Mouse (Mus musculus) ES-E14 (cell line): ENCODE data around the gene Tbc1d2. TPM values are rescaled to one million over a fixed set of nuclear protein-coding genes. Genes with fewer than 3 reads are reported as not detected.

Experiments
- DNase-seq: peaks from one replicate; pipeline ENCODE4 v3.0.0-alpha.2; 2013; ENCODE audit warnings: low read depth, low spot score
- H3K27ac ChIP-seq: 2 replicates; pipeline ENCODE4 v1.5.1; 2012; ENCODE audit warnings: low read depth, mild to moderate bottlenecking, low read length, moderate library complexity, mixed read lengths; ENCODE audit not compliant: poor library complexity, insufficient read depth, severe bottlenecking
- H3K36me3 ChIP-seq: 2 replicates; pipeline ENCODE4 v1.6.1; 2012; ENCODE audit warnings: mild to moderate bottlenecking, low read length, moderate library complexity, mixed read lengths; ENCODE audit not compliant: control insufficient read depth, poor library complexity, insufficient read depth, severe bottlenecking
- H3K4me1 ChIP-seq, 2 experiments: fragments of 150-350 bp in 1 of 2; sonication (generic) in 1 of 2; 2 replicates each; pipeline ENCODE4 v1.6.1; 2012; ENCODE audit warnings: low read length in 2 of 2, mild to moderate bottlenecking in 1 of 2, mixed read lengths in 1 of 2; ENCODE audit not compliant: control insufficient read depth in 2 of 2, insufficient read depth in 2 of 2, poor library complexity in 1 of 2
- H3K4me3 ChIP-seq, 2 experiments: fragments of 150-350 bp in 1 of 2; sonication (generic) in 1 of 2; 2 replicates each; pipeline ENCODE4 v1.5.1; 2012; ENCODE audit warnings: low read length in 2 of 2, low read depth in 1 of 2, mild to moderate bottlenecking in 1 of 2, mixed read lengths in 1 of 2; ENCODE audit not compliant: insufficient read depth in 1 of 2, poor library complexity in 1 of 2, severe bottlenecking in 1 of 2
- H3K9ac ChIP-seq: 2 replicates; pipeline ENCODE4 v1.6.1; 2012; ENCODE audit warnings: low read depth, mild to moderate bottlenecking, low read length, mixed read lengths; ENCODE audit not compliant: poor library complexity, insufficient read depth, severe bottlenecking
- H3K9me3 ChIP-seq: fragments of 150-350 bp; sonication (generic); 2 replicates; pipeline ENCODE4 v1.6.1; 2012; ENCODE audit warnings: low read depth, mild to moderate bottlenecking, low read length; ENCODE audit not compliant: control insufficient read depth, insufficient read depth
- CHD2 ChIP-seq: IDR thresholded peaks from 2 replicates; pipeline ENCODE4 v1.6.1; 2014; ENCODE audit warnings: mild to moderate bottlenecking, low read depth, low read length, inconsistent platforms
- HCFC1 ChIP-seq: IDR thresholded peaks from 2 replicates; pipeline ENCODE4 v1.6.1; 2012; ENCODE audit warnings: low read length, inconsistent platforms, borderline replicate concordance; ENCODE audit not compliant: insufficient read depth
- MAFK ChIP-seq: IDR thresholded peaks from 2 replicates; pipeline ENCODE4 v1.6.1; 2014; ENCODE audit warnings: mild to moderate bottlenecking, low read depth, low read length, inconsistent platforms; ENCODE audit not compliant: insufficient read depth
- ZC3H11A ChIP-seq: IDR thresholded peaks from 2 replicates; pipeline ENCODE4 v1.6.1; 2012; ENCODE audit warnings: low read depth, mild to moderate bottlenecking, inconsistent platforms, low read length, borderline replicate concordance
- ZNF384 ChIP-seq: IDR thresholded peaks from 2 replicates; pipeline ENCODE4 v1.6.1; 2012; ENCODE audit warnings: low read depth, low read length, inconsistent platforms
- in situ Hi-C, 2 experiments: fragments of 600-800 bp; cut with MboI; formaldehyde crosslinking; loops; one replicate each; pipeline ENCODE4 v1.15.1; 2025; ENCODE audit warnings: low sequenced_read_pairs in 2 of 2, inconsistent platforms in 1 of 2; ENCODE audit not compliant: unreplicated experiment in 2 of 2
- total RNA-seq: library from RNA; depleted of rRNA; stranded (reverse); fragments of 300-350 nt; gene quantifications from 2 replicates; pipeline ENCODE4 v1.2.3, GENCODE M21; 2012

Gene Tbc1d2
- total RNA-seq, 1 experiment, result 6.6 TPM

GRCm38 (mm10) chr4:46607601-46608000, 42.4 kb downstream of the Tbc1d2 start:
- Histone ChIP-seq H3K27ac (no peak overlapping the region), H3K4me1 (no peaks in the 10 kb centered on the region; a peak in 1 of 4 replicates), H3K9ac (no peak overlapping the region), H3K4me3 (no peak overlapping the region), H3K36me3 (peaks cover 4% of the 10 kb centered on the region; the same call in 1 of the 2 replicates), H3K9me3 (no peaks in the 10 kb centered on the region)
- no peak for TF ChIP-seq ZNF384
- TF ChIP-seq CHD2, result no peak
- TF ChIP-seq MAFK, result no peak
- no peak for TF ChIP-seq ZC3H11A
- no peak for TF ChIP-seq HCFC1
- in situ Hi-C loops, result no loop called here
- no peak for DNase-seq

GRCm38 (mm10) chr4:46605451-46605850, 44.6 kb downstream of the Tbc1d2 start:
- Histone ChIP-seq H3K4me3 (peak overlapping the region in 1 of 2 experiments; percentile 41; a peak in 2 of 4 replicates), H3K27ac (no peak overlapping the region), H3K9me3 (no peaks in the 10 kb centered on the region), H3K9ac (no peak overlapping the region), H3K36me3 (peaks cover 4% of the 10 kb centered on the region; the same call in 1 of the 2 replicates), H3K4me1 (no peaks in the 10 kb centered on the region; a peak in 1 of 4 replicates)
- no peak for DNase-seq
- in situ Hi-C loops, result no loop called here
- TF ChIP-seq CHD2, result no peak
- no peak for TF ChIP-seq ZC3H11A
- no peak for TF ChIP-seq ZNF384
- no peak for TF ChIP-seq MAFK
- TF ChIP-seq HCFC1, result no peak

GRCm38 (mm10) chr4:46602704-46603103, 47.3 kb downstream of the Tbc1d2 start:
- Histone ChIP-seq H3K27ac (no peak overlapping the region), H3K36me3 (peaks cover 4% of the 10 kb centered on the region; the same call in 1 of the 2 replicates), H3K4me1 (no peaks in the 10 kb centered on the region; a peak in 1 of 4 replicates), H3K9me3 (no peaks in the 10 kb centered on the region), H3K4me3 (no peak overlapping the region), H3K9ac (no peak overlapping the region)
- in situ Hi-C loops, result no loop called here
- TF ChIP-seq HCFC1, result no peak
- TF ChIP-seq MAFK, result no peak
- no peak for TF ChIP-seq ZNF384
- no peak for DNase-seq

GRCm38 (mm10) chr4:46601844-46602423, 48.1 kb downstream of the Tbc1d2 start, which contains the start of gene Coro2a:
Gene Coro2a, minus strand, starts transcription at chr4:46602202.
- Histone ChIP-seq H3K4me1 (no peaks in the 10 kb centered on the region; a peak in 1 of 4 replicates), H3K9ac (peak within 1 kb of the TSS; percentile 76), H3K36me3 (peaks cover 4% of the 10 kb centered on the region; the same call in 1 of the 2 replicates), H3K27ac (no peak within 1 kb of the TSS), H3K4me3 (peak within 1 kb of the TSS; percentile 66 to 83), H3K9me3 (no peaks in the 10 kb centered on the region)
- TF ChIP-seq CHD2, result no peak
- TF ChIP-seq HCFC1, result no peak
- no peak; the same call in 1 of the 2 replicates for TF ChIP-seq ZC3H11A
- no peak for TF ChIP-seq ZNF384
- no peak for TF ChIP-seq MAFK
- DNase-seq, result no peak
- in situ Hi-C loops, result no loop called here
